In genomic region chr7:40680567-40680966, GRCm38 (mm10) we compare ENCODE assay signal across 20 mouse cellular contexts.
A peak's percentile ranks its signal among the peaks of the same experiment; 100 is the strongest.
DNase-seq lines count a peak whose midpoint lies in the region; ATAC-seq and TF ChIP-seq lines count a peak whose summit lies in the region.
"Had no signal": no experiment of that assay in that cellular context is flagged by ENCODE, and none has a peak within 500 bp of the region (broad histone marks: within the 10 kb centered on the region; RNA-seq: fewer than 3 reads in every experiment).

No protein-coding gene starts in this region.

- no peak for TF ChIP-seq CTCF in liver, postnatal 0 days (IDR thresholded peaks at IDR 0.05; ENCODE audit: low read depth)

- H3K4me2 ChIP-seq in embryonic facial prominence, embryonic 13.5 days: peak overlapping the region; percentile 11; the same call in 1 of the 2 replicates
- peak overlapping the region; percentile 40 for H3K4me2 ChIP-seq in hindbrain, embryonic 15.5 days
- peak overlapping the region; percentile 34 for H3K4me2 ChIP-seq in midbrain, embryonic 16.5 days (ENCODE audit: low read length)
- no peak overlapping the region for H3K4me2 ChIP-seq in liver, postnatal 0 days (ENCODE audit: low read depth, low read length)
- H3K4me2 ChIP-seq: forebrain, embryonic 12.5 days; limb, embryonic 15.5 days had no signal

- H3K9ac ChIP-seq in embryonic facial prominence, embryonic 13.5 days: no peak overlapping the region
- no peak overlapping the region for H3K9ac ChIP-seq in hindbrain, embryonic 15.5 days
- no peak overlapping the region for H3K9ac ChIP-seq in midbrain, embryonic 16.5 days (ENCODE audit: low read depth, low read length)
- no peak overlapping the region for H3K9ac ChIP-seq in liver, postnatal 0 days (replicated peaks)
- H3K9ac ChIP-seq: forebrain, embryonic 12.5 days; limb, embryonic 15.5 days had no signal

- no peaks in the 10 kb centered on the region for H3K9me3 ChIP-seq in embryonic facial prominence, embryonic 13.5 days
- H3K9me3 ChIP-seq in embryonic facial prominence, embryonic 10.5 days: no peaks in the 10 kb centered on the region
- H3K9me3 ChIP-seq in hindbrain, embryonic 15.5 days: no peaks in the 10 kb centered on the region
- H3K9me3 ChIP-seq in midbrain, embryonic 16.5 days (replicated peaks; ENCODE audit: control insufficient read depth, low read length, poor library complexity, severe bottlenecking): no peaks in the 10 kb centered on the region
- H3K9me3 ChIP-seq in liver, postnatal 0 days (ENCODE audit: low read length): no peaks in the 10 kb centered on the region
- H3K9me3 ChIP-seq: forebrain, embryonic 12.5 days; limb, embryonic 15.5 days had no signal

- 42% methylated on average over 12 of the region's 12 CpGs for WGBS in embryonic facial prominence, embryonic 13.5 days
- WGBS in embryonic facial prominence, embryonic 10.5 days: 78% methylated on average over 12 of the region's 12 CpGs
- 31% methylated on average over 12 of the region's 12 CpGs for WGBS in hindbrain, embryonic 15.5 days
- 14% methylated on average over 12 of the region's 12 CpGs for WGBS in midbrain, embryonic 16.5 days
- 73% methylated on average over 12 of the region's 12 CpGs for WGBS in liver, postnatal 0 days (ENCODE audit: insufficient replicate concordance)

- H3K4me3 ChIP-seq in embryonic facial prominence, embryonic 13.5 days: no peak overlapping the region
- H3K4me3 ChIP-seq in embryonic facial prominence, embryonic 10.5 days: no peak overlapping the region
- no peak overlapping the region for H3K4me3 ChIP-seq in hindbrain, embryonic 15.5 days
- no peak overlapping the region for H3K4me3 ChIP-seq in midbrain, embryonic 16.5 days (ENCODE audit: low read depth, low read length)
- no peak overlapping the region for H3K4me3 ChIP-seq in liver, postnatal 0 days (ENCODE audit: low read depth, low read length)
- H3K4me3 ChIP-seq: forebrain, embryonic 12.5 days; limb, embryonic 15.5 days; megakaryocyte, embryonic 14.5 days had no signal

- DNase-seq in embryonic facial prominence, embryonic 10.5 days (ENCODE audit: low spot score): no peak
- DNase-seq in kidney, adult 9 months: peak; percentile 44
- no peak for DNase-seq in kidney, postnatal 4 days
- no peak for DNase-seq in liver, postnatal 0 days
- DNase-seq in retina, embryonic 14.5 days (ENCODE audit: low spot score): no peak
- DNase-seq: cerebellum, adult 11 months; cerebellum, postnatal 14 days; embryo, embryonic 11 days; heart, adult 11 months; lung, postnatal 14 days; spleen, adult 18-20 months; thymus, adult 18-20 months had no signal

- no peak overlapping the region for H3K27ac ChIP-seq in embryonic facial prominence, embryonic 13.5 days
- no peak overlapping the region for H3K27ac ChIP-seq in embryonic facial prominence, embryonic 10.5 days (replicated peaks)
- H3K27ac ChIP-seq in hindbrain, embryonic 15.5 days (replicated peaks): no peak overlapping the region
- H3K27ac ChIP-seq in midbrain, embryonic 16.5 days (ENCODE audit: low read length): no peak overlapping the region
- H3K27ac ChIP-seq in liver, postnatal 0 days (ENCODE audit: low read depth): no peak overlapping the region
- H3K27ac ChIP-seq: forebrain, embryonic 12.5 days; limb, embryonic 15.5 days had no signal

- 0 out of 2 replicates have a peak, but pooled peaks cover 3% of the 10 kb centered on the region for H3K27me3 ChIP-seq in embryonic facial prominence, embryonic 13.5 days
- H3K27me3 ChIP-seq in embryonic facial prominence, embryonic 10.5 days (replicated peaks; ENCODE audit: low read depth, poor library complexity, severe bottlenecking): no peaks in the 10 kb centered on the region
- H3K27me3 ChIP-seq in hindbrain, embryonic 15.5 days: peaks cover 3% of the 10 kb centered on the region; the same call in 1 of the 2 replicates
- H3K27me3 ChIP-seq in midbrain, embryonic 16.5 days (ENCODE audit: control insufficient read depth, insufficient read depth, low read depth, low read length): peaks cover 4% of the 10 kb centered on the region; the same call in 1 of the 2 replicates
- H3K27me3 ChIP-seq in liver, postnatal 0 days (ENCODE audit: insufficient read depth, low read length): no peaks in the 10 kb centered on the region
- H3K27me3 ChIP-seq: limb, embryonic 15.5 days; megakaryocyte, embryonic 14.5 days had no signal

- H3K4me1 ChIP-seq in embryonic facial prominence, embryonic 13.5 days: peaks cover 6% of the 10 kb centered on the region
- no peaks in the 10 kb centered on the region for H3K4me1 ChIP-seq in embryonic facial prominence, embryonic 10.5 days
- peaks cover 17% of the 10 kb centered on the region; the same call in 1 of the 2 replicates for H3K4me1 ChIP-seq in hindbrain, embryonic 15.5 days (replicated peaks)
- peaks cover 7% of the 10 kb centered on the region; the same call in 1 of the 2 replicates for H3K4me1 ChIP-seq in midbrain, embryonic 16.5 days (ENCODE audit: control insufficient read depth, insufficient read depth, low read length)
- peaks cover 7% of the 10 kb centered on the region; the same call in 1 of the 2 replicates for H3K4me1 ChIP-seq in liver, postnatal 0 days (ENCODE audit: insufficient read depth)
- H3K4me1 ChIP-seq: limb, embryonic 15.5 days; megakaryocyte, embryonic 14.5 days had no signal

- TF ChIP-seq EP300 in liver, postnatal 0 days (IDR thresholded peaks at IDR 0.05; ENCODE audit: low read depth): no peak

- no peaks in the 10 kb centered on the region for H3K36me3 ChIP-seq in embryonic facial prominence, embryonic 13.5 days
- no peaks in the 10 kb centered on the region for H3K36me3 ChIP-seq in embryonic facial prominence, embryonic 10.5 days (replicated peaks)
- no peaks in the 10 kb centered on the region for H3K36me3 ChIP-seq in hindbrain, embryonic 15.5 days
- no peaks in the 10 kb centered on the region for H3K36me3 ChIP-seq in midbrain, embryonic 16.5 days (ENCODE audit: control insufficient read depth, insufficient read depth, low read length)
- no peaks in the 10 kb centered on the region for H3K36me3 ChIP-seq in liver, postnatal 0 days (replicated peaks; ENCODE audit: insufficient read depth, low read length)
- H3K36me3 ChIP-seq: forebrain, embryonic 12.5 days; G1E; limb, embryonic 15.5 days had no signal

- ATAC-seq in embryonic facial prominence, embryonic 13.5 days (ENCODE audit: insufficient number of reproducible peaks, insufficient read depth, low FRiP score, low TSS enrichment, low read depth): no peak
- 0 out of 2 replicates have a peak, but pooled peaks have one; percentile 23 for ATAC-seq in hindbrain, embryonic 15.5 days (ENCODE audit: low FRiP score, low read depth)
- ATAC-seq in midbrain, embryonic 16.5 days: peak; percentile 79
- no peak for ATAC-seq in liver, postnatal 0 days
- ATAC-seq: CD4-positive, CD25-positive, alpha-beta regulatory T cell, adult 4 months had no signal

Comparison
In these comparisons a context has a peak if more than half of its experiments do, and no peak if none do; other contexts are left out.
1. ATAC-seq: peak in hindbrain, embryonic 15.5 days (single experiment) and midbrain, embryonic 16.5 days (single experiment); none in embryonic facial prominence, embryonic 13.5 days (single experiment) and liver, postnatal 0 days (single experiment).